Mouse (Mus musculus): ENCODE data around the gene Fgfr2. TPM values are rescaled to one million over a fixed set of nuclear protein-coding genes. Genes with fewer than 3 reads are reported as not detected.
A peak's percentile ranks its signal among the peaks of the same experiment; 100 is the strongest.

Fgfr2 gene
- total RNA-seq, 2 experiments from 2014 or later = 28.8 to 29.4 TPM

- intact Hi-C loops (cut with DNase I) = loop anchor here (5.0 kb wide), 1 partner anchor 73 kb away; the partner anchor contains the start of gene Fam53b
- no peak for DNase-seq (ENCODE audit: extremely low spot score in 1 of 2, low spot score in 2 of 2)
Measured at GRCm38 (mm10) chr7:132738844-132739243, 384.3 kb downstream of the Fgfr2 start.

GRCm38 (mm10) chr7:132736099-132736862 is 386.9 kb downstream of the Fgfr2 start:
- DNase-seq (ENCODE audit: extremely low spot score in 1 of 2, low spot score in 2 of 2) = peak in 1 of 2 experiments; percentile 82
- intact Hi-C loops (cut with DNase I) = loop anchor here (5.0 kb wide), 1 partner anchor 76 kb away; the partner anchor contains the start of gene Fam53b

DNA sequence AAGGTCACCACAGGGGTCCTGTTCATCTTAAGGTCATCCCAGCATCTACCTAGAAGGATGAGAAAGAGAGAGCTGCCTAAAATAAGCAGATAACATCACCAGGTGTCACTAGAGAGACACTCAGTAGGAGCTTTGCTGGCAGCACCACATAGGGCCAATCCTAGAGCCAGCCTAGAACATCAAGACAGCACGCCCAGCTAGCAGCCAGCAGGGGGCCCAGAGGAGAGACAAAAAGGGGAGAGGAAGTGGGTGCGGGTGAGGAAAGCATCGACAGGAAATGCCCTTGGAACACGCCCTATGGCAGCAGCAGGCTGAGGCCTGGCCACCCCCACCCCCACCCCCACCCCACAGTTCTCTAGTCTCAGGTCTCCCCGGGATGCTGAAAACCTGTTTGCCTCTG is 388.0 kb downstream of the Fgfr2 start:
- intact Hi-C loops (cut with DNase I) = loop anchor here (5.0 kb wide), 1 partner anchor 77 kb away; the partner anchor contains the start of gene Fam53b
- peak in 1 of 2 experiments; percentile 79 for DNase-seq (ENCODE audit: extremely low spot score in 1 of 2, low spot score in 2 of 2)

DNA sequence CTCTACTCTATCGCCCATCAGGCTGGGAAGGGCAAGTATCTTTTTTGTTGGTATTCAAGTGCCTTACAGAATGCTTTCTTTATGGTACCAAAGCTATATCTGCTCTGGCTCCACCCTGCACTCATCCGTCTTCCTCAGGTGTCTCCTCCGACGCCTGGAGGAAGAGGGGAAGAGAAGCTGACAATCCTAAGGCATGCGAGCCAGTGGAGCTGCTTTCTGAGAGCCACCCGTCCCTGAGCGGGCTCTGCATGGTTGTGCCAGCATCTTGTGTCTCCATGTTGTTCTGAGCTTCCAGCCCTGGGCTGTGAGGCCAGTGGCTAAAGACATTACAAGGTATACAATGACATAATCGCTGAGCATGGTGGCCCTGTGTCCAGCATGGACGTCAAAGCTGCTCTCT is 388.9 kb downstream of the Fgfr2 start:
- no peak for DNase-seq (ENCODE audit: extremely low spot score in 1 of 2, low spot score in 2 of 2)
- intact Hi-C loops (cut with DNase I) = no loop called here

GRCm38 (mm10) chr7:132733521-132733920 is 389.6 kb downstream of the Fgfr2 start:
- intact Hi-C loops (cut with DNase I) = no loop called here
- DNase-seq (ENCODE audit: extremely low spot score in 1 of 2, low spot score in 2 of 2) = no peak

- DNase-seq (ENCODE audit: extremely low spot score in 1 of 2, low spot score in 2 of 2) = no peak
- intact Hi-C loops (cut with DNase I) = no loop called here
Measured at GRCm38 (mm10) chr7:132732136-132732789, 390.9 kb downstream of the Fgfr2 start.

- intact Hi-C loops (cut with DNase I) = no loop called here
- no peak for DNase-seq (ENCODE audit: extremely low spot score in 1 of 2, low spot score in 2 of 2)
Measured at GRCm38 (mm10) chr7:132731558-132731957, 391.6 kb downstream of the Fgfr2 start.

DNA sequence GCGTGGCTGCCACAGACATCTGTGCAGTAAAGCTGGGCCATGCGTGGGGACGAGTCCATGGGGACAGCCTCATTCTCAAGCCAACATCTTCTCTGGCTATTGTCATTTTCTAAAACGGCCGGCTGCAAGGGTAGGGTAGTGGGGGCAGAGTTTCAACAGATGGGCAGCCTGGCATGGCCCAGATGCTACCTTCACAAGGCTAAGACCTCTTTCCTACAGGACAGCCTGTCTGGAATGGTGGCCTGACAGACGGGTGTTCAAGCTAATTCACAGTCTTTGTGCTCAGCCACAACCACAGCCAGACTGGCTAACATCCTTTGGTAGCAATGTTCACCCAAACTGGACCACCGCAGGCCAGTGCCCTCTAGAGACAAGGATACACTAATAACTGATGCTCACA is 392.6 kb downstream of the Fgfr2 start:
- intact Hi-C loops (cut with DNase I) = no loop called here
- no peak for DNase-seq (ENCODE audit: extremely low spot score in 1 of 2, low spot score in 2 of 2)

DNA sequence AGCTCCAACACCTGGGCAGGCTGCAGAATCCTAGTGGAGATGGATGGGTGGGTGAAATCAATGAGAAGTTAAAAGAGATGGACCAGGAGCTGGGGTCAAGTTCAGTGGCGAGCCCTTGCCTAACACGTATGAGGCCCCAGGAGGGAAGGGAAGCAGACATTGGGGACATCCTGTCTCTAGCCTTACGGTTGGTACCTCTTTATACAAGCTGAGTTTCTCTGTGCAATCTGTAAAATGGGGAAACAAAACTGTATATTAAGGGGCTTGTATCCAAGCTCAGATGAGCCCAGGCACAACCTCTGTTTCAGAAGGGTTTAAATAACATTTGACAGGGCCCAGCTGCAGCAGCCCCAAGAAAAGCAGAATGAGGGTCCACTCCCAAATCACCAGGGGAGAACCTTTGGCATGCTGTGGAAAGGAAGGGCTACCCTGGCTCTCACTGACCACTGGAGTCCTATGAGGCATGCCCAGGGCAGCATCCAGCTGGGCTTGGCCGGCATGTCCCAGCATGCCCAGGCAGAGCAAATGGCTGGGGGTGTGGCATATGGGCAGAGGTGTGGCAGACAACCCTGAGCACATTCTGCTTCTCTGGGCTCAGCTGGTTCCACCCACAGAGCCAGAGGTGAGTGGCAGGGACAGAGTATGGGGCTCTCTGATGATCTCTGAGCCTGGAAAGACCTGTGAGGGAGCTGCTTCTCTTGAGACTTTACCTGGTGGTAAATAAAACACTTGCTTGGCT is 393.9 kb downstream of the Fgfr2 start:
- DNase-seq (ENCODE audit: extremely low spot score in 1 of 2, low spot score in 2 of 2) = no peak
- intact Hi-C loops (cut with DNase I) = no loop called here

GRCm38 (mm10) chr7:132726106-132726861 is 396.9 kb downstream of the Fgfr2 start:
- intact Hi-C loops (cut with DNase I) = no loop called here
- DNase-seq (ENCODE audit: extremely low spot score in 1 of 2, low spot score in 2 of 2) = no peak

DNA sequence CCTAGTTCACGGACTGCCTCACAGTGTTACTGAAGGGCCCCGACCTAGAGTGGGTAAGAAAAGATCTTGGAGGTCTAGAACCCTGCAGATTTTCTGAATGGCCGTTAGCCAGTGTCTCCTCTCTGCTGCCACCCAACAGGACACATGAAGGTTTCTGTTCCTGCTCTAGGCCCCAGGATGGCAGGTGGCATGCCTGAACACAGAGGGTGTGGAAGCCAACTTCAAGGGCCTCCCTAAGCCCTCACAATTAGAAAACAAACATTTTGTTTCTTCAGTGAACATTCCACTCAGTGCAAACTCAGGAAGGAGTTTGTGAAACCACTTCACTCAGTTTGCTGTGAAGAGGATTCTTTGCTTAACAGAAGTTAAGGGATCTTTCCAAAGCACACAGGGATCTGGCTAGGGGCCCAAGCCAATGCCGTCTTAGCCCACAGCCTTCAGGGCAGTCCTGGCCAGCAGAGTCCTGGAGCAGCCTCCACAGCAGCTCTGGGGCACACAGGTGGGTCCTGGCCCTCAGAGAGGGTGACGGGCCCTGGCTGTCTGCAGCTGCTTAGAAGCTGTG is 398.6 kb downstream of the Fgfr2 start:
- intact Hi-C loops (cut with DNase I) = no loop called here

GRCm38 (mm10) chr7:132723906-132724305 is 399.2 kb downstream of the Fgfr2 start:
- DNase-seq (ENCODE audit: extremely low spot score in 1 of 2, low spot score in 2 of 2) = no peak
- intact Hi-C loops (cut with DNase I) = no loop called here

More for the DNA sequence above, 398.6 kb downstream of the Fgfr2 start:
- no peak for DNase-seq (ENCODE audit: extremely low spot score in 1 of 2, low spot score in 2 of 2)

- intact Hi-C loops (cut with DNase I) = no loop called here
- DNase-seq (ENCODE audit: extremely low spot score in 1 of 2, low spot score in 2 of 2) = no peak
Measured at GRCm38 (mm10) chr7:132722401-132723370, 400.5 kb downstream of the Fgfr2 start.

- intact Hi-C loops (cut with DNase I) = no loop called here
- no peak for DNase-seq (ENCODE audit: extremely low spot score in 1 of 2, low spot score in 2 of 2)
Measured at GRCm38 (mm10) chr7:132720562-132720961, 402.6 kb downstream of the Fgfr2 start.

DNA sequence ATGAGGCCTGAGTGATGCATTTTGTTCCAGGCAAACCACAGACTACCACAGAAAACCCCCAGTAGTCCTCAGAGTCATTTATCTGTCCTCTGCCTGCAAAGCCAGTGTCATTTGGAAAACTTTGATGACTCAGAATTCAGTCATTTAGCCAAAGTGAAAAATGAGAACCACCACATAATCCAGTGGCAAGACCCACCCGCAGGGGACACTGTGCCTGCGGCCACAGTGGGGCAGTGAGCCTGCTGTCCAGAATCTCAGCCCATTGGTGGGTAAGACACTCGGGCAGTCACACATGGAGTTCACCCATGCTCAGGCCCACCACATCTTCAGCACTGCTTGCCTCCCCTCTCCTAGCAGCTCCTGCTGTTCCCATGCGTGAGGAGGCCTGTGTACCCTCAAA is 403.6 kb downstream of the Fgfr2 start:
- DNase-seq (ENCODE audit: extremely low spot score in 1 of 2, low spot score in 2 of 2) = no peak
- intact Hi-C loops (cut with DNase I) = loop anchor here (5.0 kb wide), 1 partner anchor 62 kb away; no protein-coding TSS in a partner anchor

DNA sequence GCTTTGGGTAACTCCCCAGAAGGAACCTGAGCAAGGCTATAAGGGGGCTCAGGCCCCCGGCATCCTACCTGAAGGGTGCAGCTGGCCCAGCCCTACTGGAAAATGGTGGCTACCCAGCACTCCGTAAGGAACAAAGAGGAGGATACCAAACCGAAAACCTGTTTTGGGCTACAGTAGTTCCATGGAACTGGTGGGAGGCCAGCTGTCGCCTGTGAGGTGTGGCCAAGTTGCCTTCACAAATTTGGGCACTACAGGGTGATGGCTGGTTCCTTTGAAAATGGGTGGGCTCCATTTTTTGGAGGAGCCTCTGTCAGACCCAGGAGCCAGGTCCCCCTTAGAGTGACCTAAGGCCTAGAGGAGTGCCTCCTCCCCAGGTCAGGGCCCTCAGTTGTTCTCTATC is 407.9 kb downstream of the Fgfr2 start:
- intact Hi-C loops (cut with DNase I) = loop anchor here (5.0 kb wide), 1 partner anchor 58 kb away; no protein-coding TSS in a partner anchor
- DNase-seq (ENCODE audit: extremely low spot score in 1 of 2, low spot score in 2 of 2) = peak in 1 of 2 experiments; percentile 14

GRCm38 (mm10) chr7:132714236-132714923 is 408.8 kb downstream of the Fgfr2 start:
- DNase-seq (ENCODE audit: extremely low spot score in 1 of 2, low spot score in 2 of 2) = peak in 1 of 2 experiments; percentile 80
- intact Hi-C loops (cut with DNase I) = no loop called here
